Mouse (Mus musculus) liver, embryonic 16.5 days (tissue): ENCODE data around the gene Tmem256. TPM values are rescaled to one million over a fixed set of nuclear protein-coding genes. Genes with fewer than 3 reads are reported as not detected.

Experiments
- ATAC-seq: fragments of 200-750 bp; cut with Nextera tagmentation; 2 replicates; pipeline ENCODE4 v1.8.0; 2017; ENCODE audit warnings: low read depth, mild to moderate bottlenecking, moderate number of reproducible peaks, moderate library complexity
- H3K27ac ChIP-seq: fragments of 300-500 bp; sonication (generic); 2 replicates; pipeline ENCODE4 v1.5.1; 2014; ENCODE audit warnings: mild to moderate bottlenecking, low read length
- H3K27me3 ChIP-seq: fragments of 300-500 bp; sonication (generic); 2 replicates; pipeline ENCODE4 v1.6.1; 2014; ENCODE audit warnings: low read depth, low read length, mixed read lengths; ENCODE audit not compliant: control insufficient read depth, insufficient read depth
- H3K36me3 ChIP-seq: fragments of 300-500 bp; sonication (generic); 2 replicates; pipeline ENCODE4 v1.6.1; 2014; ENCODE audit warnings: mild to moderate bottlenecking; ENCODE audit not compliant: control insufficient read depth, insufficient read depth
- H3K4me1 ChIP-seq: fragments of 300-500 bp; sonication (generic); 2 replicates; pipeline ENCODE4 v1.6.1; 2014; ENCODE audit warnings: low read depth, low read length, mixed read lengths; ENCODE audit not compliant: control insufficient read depth
- H3K4me2 ChIP-seq: fragments of 300-500 bp; sonication (generic); 2 replicates; pipeline ENCODE4 v1.6.1; 2014; ENCODE audit warnings: low read depth, low read length, mixed read lengths
- H3K4me3 ChIP-seq: fragments of 300-500 bp; sonication (generic); 2 replicates; pipeline ENCODE4 v1.5.1; 2014; ENCODE audit warnings: low read depth, mild to moderate bottlenecking, low read length
- H3K9ac ChIP-seq: fragments of 300-500 bp; sonication (generic); 2 replicates; pipeline ENCODE4 v1.6.1; 2014; ENCODE audit warnings: low read depth, low read length
- H3K9me3 ChIP-seq: fragments of 300-500 bp; sonication (generic); replicated peaks from 2 replicates; pipeline ENCODE4 v1.6.1; 2016; ENCODE audit warnings: low read length; ENCODE audit not compliant: control insufficient read depth
- WGBS: fragments of 180-500 bp; shearing (Covaris S2); extraction: QIAGEN DNeasy Blood & Tissue Kit; methylation state at CpG from one replicate; pipeline ENCODE4 v1.1.7; 2014; ENCODE audit not compliant: insufficient replicate concordance; 5-methylcytosine and 5-hydroxymethylcytosine counted together
- polyA plus RNA-seq: library from polyadenylated mRNA; unstranded; fragments of >200 nt; fragmentation: Nextera tagmentation; extraction: Ambion mirVana; gene quantifications from 2 replicates; pipeline ENCODE4 v1.2.1, GENCODE M21; 2015

Gene Tmem256
- polyA plus RNA-seq, 1 experiment from 2014 or later: 404 TPM

- Histone ChIP-seq H3K4me2 (no peak overlapping the region), H3K27me3 (peaks cover 54% of the 10 kb centered on the region), H3K9me3 (no peaks in the 10 kb centered on the region), H3K9ac (no peak overlapping the region), H3K4me1 (peaks cover 29% of the 10 kb centered on the region), H3K36me3 (no peaks in the 10 kb centered on the region), H3K27ac (no peak overlapping the region), H3K4me3 (no peak overlapping the region)
- 67% methylated on average over 4 of the region's 4 CpGs for WGBS
- no peak for ATAC-seq
Observed at GRCm38 (mm10) chr11:69806378-69806777, 31.9 kb upstream of the Tmem256 start.

DNA sequence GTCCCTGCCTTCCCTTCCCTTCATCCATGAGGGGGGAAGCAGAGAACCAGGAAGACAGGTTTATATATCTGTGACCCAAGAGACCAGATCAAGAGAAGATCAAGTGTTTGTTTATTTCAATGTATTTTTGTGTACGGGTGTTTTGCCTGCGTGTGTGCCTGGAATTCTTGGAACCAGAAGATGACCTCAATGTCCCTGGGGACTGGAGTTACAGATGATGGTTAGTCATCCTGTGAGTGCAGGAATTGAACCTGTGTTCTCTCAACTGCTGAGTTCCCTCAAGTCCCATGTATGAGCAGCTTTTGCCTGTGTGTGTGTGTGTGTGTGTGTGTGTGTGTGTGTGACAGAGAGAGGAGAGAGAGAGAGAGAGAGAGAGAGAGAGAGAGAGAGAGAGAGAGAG is 30.7 kb upstream of the Tmem256 start:
- Histone ChIP-seq H3K27ac (no peak overlapping the region), H3K4me1 (peaks cover 24% of the 10 kb centered on the region), H3K4me3 (no peak overlapping the region), H3K9ac (no peak overlapping the region), H3K4me2 (no peak overlapping the region), H3K27me3 (peaks cover 41% of the 10 kb centered on the region), H3K36me3 (no peaks in the 10 kb centered on the region), H3K9me3 (no peaks in the 10 kb centered on the region)
- no peak for ATAC-seq
- 73% methylated on average over 2 of the region's 2 CpGs for WGBS

DNA sequence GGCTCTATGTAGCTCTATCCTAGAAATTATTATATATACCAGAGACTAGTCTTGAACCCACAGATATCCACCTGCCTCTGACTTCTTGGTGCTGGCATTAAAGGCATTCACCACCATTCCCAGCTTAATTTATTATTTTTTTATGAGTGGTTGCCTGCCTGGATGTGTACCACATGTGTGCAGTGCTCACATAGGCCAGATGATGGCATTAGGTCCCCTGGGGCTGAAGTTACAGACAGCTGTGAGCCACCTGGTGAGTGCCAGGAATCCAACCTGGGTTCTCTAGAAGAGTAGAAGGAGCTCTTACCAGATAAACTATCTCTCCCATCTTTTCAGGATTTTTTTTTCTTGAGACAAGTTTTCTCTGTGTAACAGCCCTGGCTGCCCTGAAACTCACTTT is 28.0 kb upstream of the Tmem256 start:
- Histone ChIP-seq H3K36me3 (no peaks in the 10 kb centered on the region), H3K4me3 (no peak overlapping the region), H3K9ac (no peak overlapping the region), H3K9me3 (no peaks in the 10 kb centered on the region), H3K4me1 (no peaks in the 10 kb centered on the region; the same call in 1 of the 2 replicates), H3K27ac (no peak overlapping the region), H3K27me3 (peaks cover 15% of the 10 kb centered on the region), H3K4me2 (no peak overlapping the region)
- no peak for ATAC-seq

DNA sequence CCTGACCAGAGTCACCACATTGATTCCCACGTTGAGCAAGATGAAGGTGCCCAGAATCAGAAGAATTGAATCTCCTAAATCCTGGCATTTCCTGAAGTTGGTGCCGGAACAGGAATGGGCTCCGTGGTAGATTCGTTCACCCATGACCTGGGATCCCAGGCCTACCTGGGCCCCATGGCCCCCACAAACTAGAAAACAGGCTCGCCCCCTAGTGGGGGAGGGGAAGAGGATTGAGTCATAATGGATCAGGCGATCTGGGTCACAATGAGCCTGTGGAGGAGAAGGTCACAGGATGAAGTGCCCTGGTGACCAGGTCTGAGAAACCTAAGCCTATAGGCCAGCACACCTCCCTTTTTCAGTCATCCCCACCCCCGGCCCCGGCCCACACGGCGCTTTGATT is 23.2 kb upstream of the Tmem256 start, which contains the start of gene Gm39566:
Gene Gm39566 (minus strand): TSS at position 144 of the 400 bp plus-strand sequence.
- no peak within 1 kb of the TSS for H3K9ac ChIP-seq
- no peaks in the 10 kb centered on the region for H3K4me1 ChIP-seq
- ATAC-seq: no peak
- H3K4me3 ChIP-seq: no peak within 1 kb of the TSS
- H3K4me2 ChIP-seq: no peak within 1 kb of the TSS
- no peaks in the 10 kb centered on the region for H3K27me3 ChIP-seq
- 53% methylated on average over 10 of the region's 10 CpGs for WGBS
- H3K9me3 ChIP-seq: no peaks in the 10 kb centered on the region
- no peaks in the 10 kb centered on the region for H3K36me3 ChIP-seq
- no peak within 1 kb of the TSS for H3K27ac ChIP-seq

GRCm38 (mm10) chr11:69816520-69816919 is 21.8 kb upstream of the Tmem256 start:
- no peak overlapping the region for H3K4me2 ChIP-seq
- no peak for ATAC-seq
- no peaks in the 10 kb centered on the region for H3K27me3 ChIP-seq
- no peak overlapping the region for H3K27ac ChIP-seq
- H3K4me3 ChIP-seq: no peak overlapping the region
- 80% methylated on average over 12 of the region's 12 CpGs for WGBS
- no peaks in the 10 kb centered on the region for H3K36me3 ChIP-seq
- H3K9ac ChIP-seq: no peak overlapping the region
- no peaks in the 10 kb centered on the region for H3K4me1 ChIP-seq
- no peaks in the 10 kb centered on the region for H3K9me3 ChIP-seq

GRCm38 (mm10) chr11:69818365-69818764 is 19.9 kb upstream of the Tmem256 start, which contains the start of gene Spem2:
Spem2 (minus strand) TSS chr11:69818465.
- Histone ChIP-seq H3K9me3 (no peaks in the 10 kb centered on the region), H3K36me3 (no peaks in the 10 kb centered on the region), H3K9ac (no peak within 1 kb of the TSS), H3K4me2 (no peak within 1 kb of the TSS), H3K4me3 (no peak within 1 kb of the TSS), H3K27ac (no peak within 1 kb of the TSS), H3K4me1 (no peaks in the 10 kb centered on the region), H3K27me3 (no peaks in the 10 kb centered on the region)
- 58% methylated on average over 2 of the region's 2 CpGs for WGBS
- no peak for ATAC-seq

GRCm38 (mm10) chr11:69818871-69819270 is 19.4 kb upstream of the Tmem256 start:
- Histone ChIP-seq H3K27ac (no peak overlapping the region), H3K9ac (no peak overlapping the region), H3K27me3 (no peaks in the 10 kb centered on the region), H3K4me1 (no peaks in the 10 kb centered on the region), H3K4me2 (no peak overlapping the region), H3K36me3 (no peaks in the 10 kb centered on the region), H3K9me3 (no peaks in the 10 kb centered on the region), H3K4me3 (no peak overlapping the region)
- ATAC-seq: no peak
- WGBS: 56% methylated on average over 8 of the region's 8 CpGs

GRCm38 (mm10) chr11:69822080-69822479 is 16.2 kb upstream of the Tmem256 start, which contains the start of gene Spem1:
Spem1 (minus strand) TSS chr11:69822180.
- Histone ChIP-seq H3K36me3 (no peaks in the 10 kb centered on the region), H3K27me3 (no peaks in the 10 kb centered on the region), H3K9ac (no peak within 1 kb of the TSS), H3K9me3 (no peaks in the 10 kb centered on the region), H3K4me3 (no peak within 1 kb of the TSS), H3K4me1 (no peaks in the 10 kb centered on the region), H3K4me2 (no peak within 1 kb of the TSS), H3K27ac (no peak within 1 kb of the TSS)
- ATAC-seq: no peak
- 66% methylated on average over 3 of the region's 3 CpGs for WGBS

DNA sequence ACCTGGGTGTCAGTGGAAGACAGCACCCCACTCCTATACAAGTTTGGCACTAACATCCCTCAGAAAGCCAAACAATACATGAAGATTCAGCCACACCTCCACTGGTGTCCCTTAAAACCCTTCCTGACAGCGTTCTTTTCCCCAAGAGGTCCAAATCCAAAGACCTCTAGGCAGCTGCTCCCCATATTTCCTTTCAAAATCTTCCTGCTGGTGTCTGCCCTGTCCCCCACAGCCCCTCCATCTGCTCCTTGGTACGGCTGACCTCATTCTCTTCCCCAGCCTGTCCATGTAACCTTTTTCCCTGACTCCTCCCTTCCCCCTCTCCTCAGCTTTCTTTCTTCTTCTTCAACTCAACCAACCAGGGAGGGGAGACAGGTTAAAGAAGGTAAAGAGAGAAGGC is 14.9 kb upstream of the Tmem256 start:
- Histone ChIP-seq H3K9me3 (no peaks in the 10 kb centered on the region), H3K4me2 (no peak overlapping the region), H3K9ac (no peak overlapping the region), H3K4me1 (no peaks in the 10 kb centered on the region), H3K27me3 (no peaks in the 10 kb centered on the region), H3K36me3 (no peaks in the 10 kb centered on the region), H3K4me3 (no peak overlapping the region), H3K27ac (no peak overlapping the region)
- WGBS: 59% methylated on average over 2 of the region's 2 CpGs
- no peak for ATAC-seq
